Mouse (Mus musculus) brain, embryonic 14.5 days (tissue): ENCODE data around the gene Fcamr. TPM values are rescaled to one million over a fixed set of nuclear protein-coding genes. Genes with fewer than 3 reads are reported as not detected.

Experiments
- DNase-seq: peaks from one replicate; pipeline ENCODE4 v3.0.0-alpha.2; 2011; ENCODE audit warnings: low read depth
- CTCF ChIP-seq: fragments of 200-500 bp; IDR thresholded peaks from 2 replicates; pipeline ENCODE4 v1.5.1; 2012; ENCODE audit warnings: inconsistent platforms, mild to moderate bottlenecking, moderate library complexity, borderline replicate concordance; ENCODE audit not compliant: insufficient read depth, insufficient read length; ENCODE audit errors: extremely low read depth
- POLR2A ChIP-seq: fragments of 200-500 bp; IDR thresholded peaks from 2 replicates; pipeline ENCODE4 v1.6.1; 2012; ENCODE audit warnings: mild to moderate bottlenecking, inconsistent platforms, borderline replicate concordance; ENCODE audit not compliant: poor library complexity, insufficient read depth, insufficient read length, severe bottlenecking; ENCODE audit errors: extremely low read depth
- polyA plus RNA-seq: library from polyadenylated mRNA; depleted of rRNA; stranded (reverse); fragments of >200 nt; gene quantifications from 2 replicates; pipeline ENCODE4 v1.2.3, GENCODE M21; 2012

Fcamr gene
- polyA plus RNA-seq, 1 experiment: 0.04 TPM

DNA sequence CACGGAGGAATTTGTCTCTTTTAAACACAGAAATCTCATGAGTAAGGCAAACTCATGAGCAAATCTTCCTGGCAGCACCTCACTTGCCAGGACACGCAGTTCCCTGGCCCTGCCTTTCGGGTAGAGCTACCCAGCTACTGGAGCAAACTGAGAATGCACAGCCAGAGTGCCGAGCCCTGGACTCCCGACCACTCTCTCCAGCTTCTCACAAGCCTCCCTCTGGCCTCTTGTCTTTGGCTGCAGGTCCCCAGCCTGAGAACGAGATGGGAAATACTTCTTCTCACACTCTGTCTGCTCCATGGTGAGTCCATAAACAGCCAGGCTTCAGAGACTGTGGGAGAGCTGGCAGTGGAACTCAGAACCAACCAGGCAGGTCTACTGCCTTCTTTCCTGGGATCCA is 2.3 kb downstream of the Fcamr start:
- no peak for DNase-seq
- TF ChIP-seq POLR2A (no peak), CTCF (no peak)

DNA sequence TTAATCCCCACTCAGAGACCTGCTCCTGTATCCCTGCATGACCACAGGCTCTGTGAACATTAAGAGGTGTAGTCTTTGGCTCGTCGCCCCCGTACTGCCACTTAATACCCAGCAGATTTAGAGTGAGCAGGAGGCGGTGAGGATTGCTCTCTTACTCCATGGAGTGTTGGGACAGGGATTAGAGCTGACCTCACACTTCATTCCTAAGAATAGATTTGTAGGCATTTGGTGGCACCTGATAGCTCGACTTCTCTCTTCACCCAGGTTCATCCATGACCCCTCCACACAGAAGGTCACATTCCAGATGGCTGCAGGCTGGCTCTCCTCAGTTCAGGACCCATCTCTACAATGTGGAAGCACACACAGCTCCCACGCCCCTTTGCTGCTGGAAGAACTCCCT is 3.6 kb downstream of the Fcamr start:
- TF ChIP-seq POLR2A (no peak), CTCF (no peak)
- no peak for DNase-seq

DNA sequence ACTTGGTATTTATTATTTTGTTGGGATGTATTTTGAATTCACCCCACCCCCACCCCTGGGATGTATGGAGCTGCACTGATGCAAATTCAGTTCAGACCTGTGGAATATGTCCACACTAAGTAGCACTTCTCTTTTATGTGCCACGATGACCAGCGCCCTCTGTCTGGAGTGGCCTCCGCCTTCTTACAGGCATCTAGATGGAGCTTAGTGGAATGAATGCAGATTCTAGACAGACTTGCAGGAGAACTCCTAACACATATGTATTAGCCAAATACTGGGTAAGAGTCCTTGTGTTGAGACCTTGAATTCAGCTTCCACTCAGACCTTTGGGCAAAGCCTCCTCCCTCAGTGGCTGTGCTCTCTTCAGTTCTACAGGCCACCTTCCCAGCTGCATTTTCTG is 10.2 kb downstream of the Fcamr start:
- DNase-seq: no peak
- TF ChIP-seq POLR2A (no peak), CTCF (no peak)

DNA sequence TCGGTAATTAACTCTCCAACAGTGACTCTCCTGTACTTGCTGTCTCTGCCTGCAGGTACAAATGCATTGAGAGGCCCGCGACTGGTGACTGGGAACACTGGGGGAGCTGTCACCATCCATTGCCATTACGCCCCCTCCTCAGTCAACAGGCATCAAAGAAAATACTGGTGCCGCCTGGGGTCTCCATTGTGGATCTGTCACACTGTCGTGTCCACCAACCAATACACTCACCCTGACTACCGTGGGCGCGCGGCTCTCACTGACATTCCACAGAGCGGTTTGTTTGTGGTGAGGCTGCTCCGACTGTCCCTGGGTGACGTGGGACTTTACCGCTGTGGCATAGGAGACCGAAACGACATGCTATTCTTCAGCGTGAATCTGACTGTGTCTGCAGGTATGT is 10.6 kb downstream of the Fcamr start:
- no peak for DNase-seq
- TF ChIP-seq POLR2A (no peak), CTCF (no peak)

DNA sequence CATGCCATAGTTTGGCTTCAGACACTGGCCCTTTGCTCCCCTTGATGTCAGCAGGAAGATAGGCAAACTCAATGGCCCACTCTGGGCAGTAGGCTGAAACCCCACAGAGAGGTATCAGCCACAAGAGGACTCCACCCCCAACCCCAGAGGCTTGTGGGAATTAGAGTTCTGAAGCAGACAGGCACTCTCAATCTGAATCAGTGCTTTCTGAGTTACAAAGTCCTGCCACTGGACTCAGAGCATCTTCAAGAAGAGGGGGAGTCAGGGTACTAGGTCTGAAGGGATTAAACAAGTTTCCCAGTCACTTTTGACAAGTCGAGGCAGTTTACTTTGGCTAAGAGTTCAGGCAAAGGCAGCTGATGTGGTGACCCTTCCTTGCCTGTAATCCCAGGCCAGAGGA is 19.0 kb downstream of the Fcamr start:
- no peak for DNase-seq
- TF ChIP-seq CTCF: no peak
- TF ChIP-seq POLR2A: no peak

DNA sequence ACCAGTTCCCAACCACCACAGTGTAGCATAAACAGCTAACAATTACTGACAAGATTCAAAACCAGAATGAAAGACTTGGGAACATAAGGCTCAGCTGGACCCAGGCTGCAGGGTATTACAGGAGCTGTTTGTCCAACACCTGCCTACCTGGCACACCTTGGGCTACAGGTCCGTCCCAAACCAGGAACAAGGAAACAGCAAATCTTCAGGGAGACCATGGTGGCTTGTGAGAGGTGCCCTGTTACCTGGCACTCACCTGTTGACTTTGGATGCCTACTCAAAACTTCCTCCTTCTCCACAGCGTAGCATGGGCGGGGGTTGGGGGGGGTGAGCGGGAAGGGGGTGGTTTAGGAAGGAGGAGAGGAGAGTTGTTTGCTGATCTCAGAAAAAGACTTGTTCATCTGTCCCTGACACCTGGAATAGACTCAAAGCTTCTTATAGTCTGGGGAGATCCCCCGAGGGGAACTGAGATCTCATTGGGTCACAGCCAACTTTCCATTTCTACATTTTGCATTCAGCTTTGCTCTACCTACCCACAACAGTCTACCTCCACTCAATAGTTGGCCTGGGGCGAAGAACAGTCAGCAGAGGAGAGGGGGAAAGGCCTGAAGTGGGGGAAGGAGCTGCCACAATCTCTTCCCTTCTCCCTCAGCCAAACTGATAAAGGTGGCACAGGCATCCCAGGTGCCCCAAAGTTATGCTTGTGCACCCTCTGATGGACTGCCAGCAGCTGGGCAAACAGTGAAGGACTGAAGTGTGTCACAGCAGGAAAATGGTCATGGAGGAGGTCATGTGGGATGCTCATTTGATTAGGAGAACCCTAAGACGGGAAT is 19.8 kb downstream of the Fcamr start:
- TF ChIP-seq POLR2A: no peak
- no peak for TF ChIP-seq CTCF
- DNase-seq: no peak

DNA sequence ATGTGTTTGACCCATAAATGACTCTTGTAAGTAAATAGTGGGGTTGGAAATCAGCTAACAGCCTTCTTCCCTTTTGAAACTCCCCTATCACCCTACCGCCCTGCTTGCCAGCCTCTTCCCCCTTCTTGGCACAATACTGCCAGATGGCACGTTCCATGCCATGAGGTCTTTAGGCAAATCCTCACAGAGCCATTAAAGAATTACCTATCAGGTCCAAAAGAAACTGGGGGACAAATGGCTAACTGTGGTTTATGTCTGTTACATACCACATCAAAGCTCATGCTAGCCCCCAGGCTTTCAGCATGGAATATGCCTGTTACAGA is 20.4 kb downstream of the Fcamr start:
- no peak for DNase-seq
- TF ChIP-seq CTCF (no peak), POLR2A (no peak)

DNA sequence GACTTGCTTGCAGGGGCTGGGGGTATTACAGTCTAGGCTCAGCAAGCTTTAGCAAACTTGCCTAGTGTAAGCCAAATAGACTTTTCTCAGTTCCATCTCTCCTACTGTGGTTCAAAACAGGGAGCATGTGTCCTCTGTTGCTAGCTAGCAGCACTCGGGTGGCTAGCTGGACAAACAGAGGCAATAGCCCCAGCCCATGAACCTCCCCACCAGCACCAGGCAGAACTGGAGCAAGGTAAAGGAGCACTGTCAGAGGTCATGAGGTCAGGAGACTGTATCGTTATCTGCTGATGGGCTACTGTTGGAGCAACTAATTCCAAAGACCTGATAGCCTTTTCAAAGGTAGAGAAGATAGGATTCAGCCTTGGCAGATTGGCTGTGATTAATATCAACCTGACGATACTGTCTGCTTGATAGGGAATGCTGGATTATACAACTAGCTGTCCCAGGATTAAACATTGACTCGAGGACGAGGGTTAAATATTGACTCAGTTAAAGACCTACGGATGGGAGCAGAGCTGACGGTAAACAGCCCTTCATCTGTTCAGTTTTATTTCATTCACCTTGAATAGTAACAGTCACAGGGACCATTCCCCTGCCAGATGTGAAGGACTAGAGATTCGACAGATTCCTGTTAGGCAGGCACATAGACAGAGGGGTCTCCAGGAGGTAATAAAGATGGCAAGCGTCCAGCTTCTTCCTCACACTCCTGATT is 21.4 kb downstream of the Fcamr start:
- no peak for TF ChIP-seq POLR2A
- TF ChIP-seq CTCF: no peak
- no peak for DNase-seq

- no peak for TF ChIP-seq CTCF
- TF ChIP-seq POLR2A: no peak
- DNase-seq: no peak
These were observed 25.7 kb downstream of the Fcamr start, which contains the start of gene Pigr for GRCm38 (mm10) chr1:130826448-130826847. Gene Pigr (plus strand): TSS chr1:130826684.

DNA sequence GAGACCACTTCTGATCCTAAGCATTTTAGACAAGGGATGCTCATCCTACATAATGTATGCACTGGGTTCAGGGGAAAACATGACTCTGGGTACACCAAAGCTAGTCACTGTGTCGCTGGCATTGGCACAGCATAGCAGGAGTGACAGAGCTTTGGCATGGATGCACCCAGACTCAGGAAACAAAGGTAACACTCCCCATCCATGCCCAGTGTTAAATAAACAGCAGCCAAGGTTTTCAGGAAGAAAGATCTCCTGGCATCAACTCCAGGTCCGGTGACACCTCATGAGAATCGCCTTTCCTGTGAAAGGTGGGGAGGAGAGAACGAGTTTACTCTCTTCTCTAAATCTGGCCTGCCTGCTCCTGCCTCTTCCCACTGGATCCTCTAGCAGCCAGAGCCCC is 28.0 kb downstream of the Fcamr start:
- no peak for DNase-seq
- no peak for TF ChIP-seq CTCF
- no peak for TF ChIP-seq POLR2A

GRCm38 (mm10) chr1:130829906-130830830 is 29.5 kb downstream of the Fcamr start:
- DNase-seq: no peak
- TF ChIP-seq POLR2A (no peak), CTCF (no peak)

- no peak for DNase-seq
- TF ChIP-seq CTCF (no peak), POLR2A (no peak)
These were observed 31.8 kb downstream of the Fcamr start for GRCm38 (mm10) chr1:130832230-130833149.
